Mouse (Mus musculus) megakaryocyte-erythroid progenitor cell, adult 5-6 weeks (primary cell): ENCODE data around the gene Matn3. TPM values are rescaled to one million over a fixed set of nuclear protein-coding genes. Genes with fewer than 3 reads are reported as not detected.
A peak's percentile ranks its signal among the peaks of the same experiment; 100 is the strongest.
"Not testable (repeated sequence)": the region's sequence is repeated elsewhere in the genome, so short reads cannot be mapped to it uniquely, and the experiment has no call there.

Experiments
- ATAC-seq: replicated peaks from 2 replicates; pipeline ENCODE4 v1.8.0; 2016; ENCODE audit warnings: mild to moderate bottlenecking, inconsistent platforms; ENCODE audit not compliant: severe bottlenecking, poor library complexity, low FRiP score, low TSS enrichment
- total RNA-seq, 2 experiments: library from RNA; stranded (forward) in 1 of 2; stranded (reverse) in 1 of 2; fragments of 200-1000, 215-1000 nt in 1 of 2; fragments of >200 nt in 1 of 2; fragmentation: Nextera tagmentation in 1 of 2; gene quantifications; 2 replicates each; pipeline ENCODE4 v1.2.3; 2014 to 2017

Matn3 gene
- total RNA-seq, 2 experiments from 2014 or later = not detected

DNA sequence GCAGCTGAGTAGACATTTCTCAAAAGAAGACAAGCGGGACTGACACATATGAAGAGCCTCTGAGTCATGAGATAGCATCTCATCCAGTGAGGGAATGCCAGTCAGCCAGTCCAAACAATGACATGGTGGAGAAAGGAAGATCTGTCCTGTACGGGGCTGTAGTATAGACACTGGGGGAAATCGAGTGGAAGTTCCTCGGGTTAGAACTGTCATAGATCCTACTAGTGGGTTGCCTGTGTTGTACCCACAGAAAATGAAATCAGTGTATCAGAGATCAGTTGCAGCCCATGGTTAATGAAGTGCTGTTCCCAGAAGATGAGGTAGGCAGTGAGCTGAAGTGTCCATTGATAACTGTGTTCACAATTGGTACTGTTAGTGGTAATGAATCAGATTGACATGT lies 19.0 kb upstream of the Matn3 start:
- ATAC-seq = 0 out of 2 replicates have a peak, but pooled peaks have one; percentile 4

DNA sequence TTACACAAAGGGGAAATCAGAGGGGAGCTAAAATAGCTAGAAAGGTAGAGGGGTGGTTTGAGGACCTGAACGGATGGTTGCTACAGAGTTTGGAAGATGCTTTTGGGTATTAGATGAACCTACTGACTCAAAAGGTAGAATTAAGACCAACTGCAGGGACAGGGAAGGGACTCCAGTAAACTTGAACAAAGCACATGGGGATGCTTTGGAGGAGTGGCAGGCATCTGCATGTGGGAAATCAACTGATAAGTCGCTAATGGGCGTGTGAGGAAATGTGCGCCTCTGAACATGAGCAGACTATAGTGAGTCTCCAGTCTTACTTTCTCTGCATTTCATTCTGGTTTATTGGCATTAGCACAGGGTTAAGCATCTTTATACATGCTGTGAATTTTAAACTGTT lies 16.6 kb upstream of the Matn3 start:
- ATAC-seq = peak; percentile 84

DNA sequence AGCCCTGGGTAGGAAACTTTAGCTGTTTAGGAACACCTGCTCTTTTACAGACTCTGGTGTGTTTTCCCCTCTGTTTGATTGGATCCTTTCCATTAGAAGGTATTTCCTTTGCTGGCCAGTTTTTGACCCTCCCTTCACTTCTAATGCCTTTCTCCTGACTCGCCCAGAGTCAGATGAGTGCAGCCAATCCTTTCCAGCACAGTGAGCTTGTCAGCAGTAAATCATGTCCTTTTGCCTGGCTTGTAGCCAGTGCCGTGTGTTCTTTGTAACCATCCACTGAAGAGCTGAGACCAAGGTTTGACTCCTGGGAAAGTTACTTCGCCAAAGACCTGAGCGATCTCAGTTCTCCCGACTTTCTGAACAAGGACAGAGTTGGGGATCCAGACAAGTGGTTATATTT lies 12.4 kb upstream of the Matn3 start:
- ATAC-seq = 0 out of 2 replicates have a peak, but pooled peaks have one; percentile 20

DNA sequence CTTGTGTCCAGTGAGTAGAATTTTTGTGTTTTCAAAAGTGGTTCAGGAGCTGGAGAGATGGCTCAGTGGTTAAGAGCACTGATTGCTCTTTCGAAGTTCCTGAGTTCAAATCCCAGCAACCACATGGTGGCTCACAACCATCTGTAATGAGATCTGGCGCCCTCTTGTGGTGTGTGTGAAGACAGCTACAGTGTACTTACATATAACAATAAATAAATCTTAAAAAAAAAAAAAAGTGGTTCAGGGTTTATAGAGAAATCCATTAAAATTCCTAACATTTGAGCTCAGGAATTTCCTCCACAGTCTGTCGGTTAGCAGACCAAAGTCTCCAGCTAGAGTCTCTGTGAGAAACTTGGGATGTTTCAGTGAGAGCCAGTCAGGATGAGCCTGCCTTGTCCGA lies 11.5 kb upstream of the Matn3 start:
- not testable (repeated sequence) for ATAC-seq

DNA sequence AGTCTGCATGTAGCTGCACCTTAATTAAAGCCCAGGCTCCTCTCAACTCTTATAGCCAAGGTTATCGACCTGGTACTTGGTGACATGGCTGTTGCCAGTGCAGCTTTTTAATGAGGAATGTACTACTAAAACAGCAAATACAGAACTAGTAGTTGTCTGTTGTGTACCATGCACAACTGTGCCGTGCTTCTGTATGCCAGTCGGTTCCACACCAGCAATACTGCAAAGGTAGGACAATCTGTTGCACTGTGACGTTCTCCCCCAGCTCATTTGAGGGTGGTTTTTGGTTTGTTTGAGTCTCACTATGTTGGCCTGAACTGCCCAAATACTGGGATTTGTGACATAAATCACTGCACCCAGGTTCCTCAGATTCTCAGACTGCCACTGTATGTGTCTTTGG lies 8.2 kb upstream of the Matn3 start:
- no peak for ATAC-seq

DNA sequence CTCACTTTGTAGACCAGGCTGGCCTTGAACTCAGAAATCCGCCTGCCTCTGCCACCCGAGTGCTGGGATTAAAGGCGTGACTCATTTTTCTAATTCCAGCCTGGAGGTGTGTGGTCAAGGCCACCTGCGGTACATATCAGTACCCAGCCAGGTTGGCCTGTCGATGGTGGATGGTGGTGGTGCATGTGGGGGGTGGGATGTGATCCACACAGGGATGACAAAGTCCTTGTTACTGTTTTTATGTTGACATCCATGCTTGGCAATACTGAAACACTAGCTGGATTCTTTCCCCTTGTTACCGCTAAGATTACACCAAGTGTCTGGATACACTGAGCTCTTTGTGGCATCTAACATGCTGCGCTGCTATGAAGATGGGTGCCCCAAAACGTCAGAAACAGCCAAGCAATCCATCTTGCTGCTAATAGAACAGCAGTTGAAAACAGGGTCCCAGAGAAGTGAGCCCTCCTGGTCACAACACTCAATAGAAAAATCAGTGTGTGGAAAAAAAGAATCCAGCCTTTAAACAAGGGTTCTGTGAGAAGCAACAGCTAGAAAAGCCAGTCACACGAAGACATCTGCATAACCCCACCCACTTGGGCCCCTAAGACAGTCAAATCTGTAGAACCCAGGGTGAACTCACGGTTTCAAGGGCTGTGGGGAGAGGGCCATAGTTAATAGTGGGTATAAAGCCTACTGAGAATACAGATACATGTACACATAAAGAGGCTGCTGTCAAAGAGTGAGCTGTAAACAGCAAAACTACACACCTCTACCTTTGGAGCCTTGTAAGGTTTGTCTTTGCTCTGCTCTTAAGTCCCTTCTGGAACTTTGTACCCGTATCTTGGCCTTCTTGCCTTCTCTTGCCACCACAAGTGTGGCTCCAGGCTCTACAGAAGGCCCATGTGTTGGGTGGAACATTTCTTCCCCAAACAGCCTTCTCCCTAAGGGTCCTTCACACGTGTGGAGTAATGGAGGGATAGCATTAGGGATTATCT lies 7.4 kb upstream of the Matn3 start:
- no peak for ATAC-seq

DNA sequence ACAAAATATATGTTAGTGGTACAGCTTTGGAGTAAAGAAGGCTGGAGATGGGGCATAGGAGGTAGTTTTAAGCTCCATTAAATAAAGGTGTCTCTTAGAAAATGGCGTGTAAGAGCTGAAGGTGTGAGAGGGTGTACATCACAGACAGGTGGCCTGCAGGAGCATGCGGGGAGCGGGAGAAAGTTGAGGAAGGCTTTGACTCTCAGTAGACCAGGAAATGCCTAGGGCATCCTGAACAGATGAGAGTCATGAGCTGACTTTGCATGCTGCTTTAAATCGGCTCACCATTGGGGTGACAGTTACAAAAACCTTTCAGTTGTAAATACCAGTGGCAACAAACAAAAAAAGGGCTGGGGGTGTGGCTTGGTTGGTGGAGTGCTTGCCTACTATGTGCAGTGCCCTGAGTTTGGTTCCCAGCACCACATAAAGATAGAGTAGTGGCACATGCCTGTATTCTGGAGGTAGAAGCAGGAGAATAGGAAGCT lies 6.6 kb upstream of the Matn3 start:
- no peak for ATAC-seq

DNA sequence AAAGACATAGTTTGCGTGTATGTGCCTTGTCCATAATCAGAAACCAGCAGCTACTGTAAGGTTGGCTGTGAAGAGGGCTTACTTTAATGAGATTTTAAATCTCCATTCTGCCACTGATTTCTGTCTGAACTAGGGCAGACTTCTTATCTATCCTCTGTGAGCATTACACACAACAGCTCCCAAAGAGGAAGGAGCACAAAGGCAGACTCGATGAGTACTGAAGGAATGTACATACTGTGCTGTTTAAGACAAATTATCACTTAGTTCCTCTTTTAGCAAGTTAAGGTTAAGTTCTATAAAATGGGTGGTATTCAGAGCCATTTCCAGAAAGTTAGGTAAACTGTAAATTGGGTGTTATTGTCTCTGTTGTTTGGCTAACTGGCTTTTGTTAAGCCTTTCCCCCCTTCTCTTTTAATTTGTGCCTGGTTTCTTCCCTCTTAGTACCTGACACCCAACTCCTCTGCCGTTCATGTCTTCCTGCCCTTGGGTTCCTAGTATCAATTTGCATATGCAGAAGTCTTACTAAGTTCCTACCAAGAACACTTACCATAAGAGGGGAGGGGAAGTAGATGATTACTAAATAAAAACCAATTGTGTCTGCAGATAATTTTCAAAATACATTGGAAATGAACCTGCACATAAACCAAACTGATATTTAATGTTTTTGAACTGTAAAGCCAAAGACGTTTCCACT lies 5.9 kb upstream of the Matn3 start:
- no peak for ATAC-seq

DNA sequence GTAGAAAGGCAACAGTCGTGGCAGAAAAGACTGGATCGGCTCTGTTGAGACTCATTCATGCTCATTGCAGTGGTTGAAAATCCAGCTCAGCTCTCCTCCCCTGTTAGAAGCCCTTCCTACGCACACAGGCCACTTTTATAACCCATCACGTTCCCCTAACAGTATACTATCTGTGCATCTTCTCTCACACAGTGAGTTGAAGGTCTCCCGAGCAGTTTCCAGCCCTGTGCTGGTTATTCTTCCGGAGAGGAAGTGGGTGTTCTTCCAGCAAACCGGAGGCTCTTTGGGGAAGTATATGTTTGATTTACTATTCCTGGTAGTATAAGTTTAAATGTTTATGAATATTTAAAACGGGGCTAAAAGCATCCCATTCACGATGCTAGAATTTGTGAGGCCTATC lies 566 bp upstream of the Matn3 start:
- no peak for ATAC-seq

DNA sequence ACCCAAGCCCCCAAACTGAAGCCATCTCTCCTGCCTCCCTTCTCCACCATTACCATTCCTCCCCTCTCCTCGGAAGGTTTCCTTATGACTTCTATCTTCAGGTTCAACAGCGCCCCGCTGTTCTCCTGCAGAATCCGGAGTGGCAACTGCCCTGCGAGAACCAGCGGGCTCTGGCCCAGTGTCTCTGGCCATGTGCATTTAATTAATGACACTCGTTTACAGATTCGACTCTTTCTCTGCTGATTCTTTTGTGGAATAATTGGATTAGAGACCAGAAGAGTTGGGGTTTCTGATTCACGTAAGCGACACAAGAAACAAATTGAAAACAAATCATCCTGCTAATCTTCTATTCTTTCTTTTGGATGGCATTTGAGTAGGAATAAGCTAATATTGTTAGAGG lies 5.4 kb downstream of the Matn3 start:
- ATAC-seq = no peak

DNA sequence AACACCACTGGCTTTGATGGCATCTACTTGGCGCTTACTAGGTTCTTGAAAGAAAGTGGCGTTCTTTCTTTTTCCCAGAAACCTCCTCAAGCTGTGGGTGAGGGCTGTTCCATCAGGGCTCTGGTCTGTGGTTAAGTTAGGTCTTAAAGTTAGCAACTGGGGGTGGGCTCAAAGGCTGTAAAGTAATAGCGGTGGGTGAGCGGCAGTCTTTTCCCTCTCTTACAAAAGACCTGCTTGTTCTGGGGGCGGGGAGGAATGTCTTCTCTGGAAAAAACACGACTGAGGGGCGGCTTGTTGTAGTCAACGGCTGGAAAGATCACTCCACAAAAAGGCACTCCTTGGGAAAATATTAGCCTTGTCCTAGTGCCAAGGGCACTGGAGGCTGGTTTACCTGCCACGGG lies 6.4 kb downstream of the Matn3 start:
- ATAC-seq = no peak

DNA sequence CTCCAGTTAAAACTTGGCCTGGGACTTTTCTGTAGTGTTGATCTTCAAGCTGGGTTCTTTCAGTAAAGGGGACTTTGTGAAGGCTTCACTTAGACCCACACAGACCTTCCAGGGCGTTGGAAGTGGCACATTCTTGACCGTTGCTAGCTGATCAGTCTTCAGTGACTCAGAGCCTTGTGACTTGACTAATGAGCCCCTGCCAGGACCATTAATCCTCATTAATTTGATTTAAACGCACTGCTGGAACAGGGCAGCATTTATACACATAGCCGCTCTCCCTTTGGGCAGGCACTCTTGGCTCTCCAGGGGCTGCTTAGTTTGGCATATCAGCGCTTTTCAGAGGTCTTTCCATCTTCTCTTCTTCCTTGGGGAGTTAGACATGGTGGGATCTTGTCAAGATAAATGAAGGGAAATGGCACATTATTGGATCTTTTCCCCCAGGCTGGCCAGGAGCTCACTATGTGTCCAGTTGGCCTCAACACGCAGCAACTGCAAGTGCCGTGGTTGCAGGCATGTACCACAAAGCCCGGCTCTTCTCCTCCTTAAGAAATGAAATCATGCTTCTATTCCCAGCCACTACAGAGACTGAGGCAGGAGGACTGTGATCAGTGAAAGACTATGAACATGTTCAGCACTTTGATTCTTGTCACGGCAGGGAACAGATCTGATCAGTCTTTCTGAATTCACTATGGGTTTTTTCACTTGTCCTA lies 14.0 kb downstream of the Matn3 start:
- no peak for ATAC-seq

DNA sequence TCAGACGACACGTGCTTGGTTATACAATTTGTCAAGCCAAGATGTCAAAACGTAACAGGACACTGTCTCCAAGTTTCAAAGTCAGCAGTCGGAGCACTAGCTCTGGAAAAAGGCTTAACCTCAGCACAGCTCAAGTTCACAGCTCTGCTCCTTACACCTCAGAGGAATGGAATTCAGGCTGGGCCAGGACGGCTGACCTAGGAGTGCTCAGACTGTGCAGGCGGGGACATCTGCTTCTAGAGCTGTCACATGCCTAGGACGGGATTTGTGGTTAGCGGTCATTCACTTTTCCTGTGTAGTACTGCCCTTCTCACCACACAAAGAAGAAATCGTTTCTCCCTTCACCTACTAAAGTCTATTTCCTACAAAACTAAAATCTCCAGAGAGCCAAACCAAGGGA lies 22.1 kb downstream of the Matn3 start:
- ATAC-seq = no peak

DNA sequence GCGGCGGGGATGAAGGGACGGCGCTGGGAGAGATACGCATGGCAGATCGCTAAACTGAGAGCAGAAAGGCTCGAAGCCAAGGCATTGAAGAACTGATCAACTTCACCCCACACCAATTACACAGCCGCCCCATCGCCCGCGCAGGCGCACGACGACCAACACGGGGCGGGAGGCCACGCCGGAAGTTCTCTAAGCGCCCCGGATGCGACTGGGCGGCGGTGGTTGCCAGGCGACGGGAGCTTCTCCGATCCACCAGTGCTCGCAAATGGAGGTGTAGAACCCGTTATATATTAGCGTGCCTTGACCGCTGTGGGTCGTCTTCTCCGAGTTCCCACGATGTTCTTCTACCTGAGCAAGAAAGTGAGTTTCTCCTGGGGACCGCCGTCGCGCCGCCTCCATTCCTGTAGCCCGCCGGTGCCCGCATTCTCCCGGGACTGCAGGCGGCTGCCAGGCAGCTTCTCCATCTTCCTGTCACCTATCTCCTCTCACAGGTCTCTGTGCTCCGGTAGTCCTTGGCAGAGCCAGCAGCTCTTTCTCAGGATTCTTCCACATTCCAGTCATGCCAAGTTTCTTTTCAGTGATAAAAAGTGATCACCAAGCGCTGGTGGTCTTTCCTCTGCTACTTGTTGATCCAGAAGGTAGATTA lies 26.2 kb downstream of the Matn3 start, which contains the start of gene Wdr35:
TSS of gene Wdr35 (plus strand) at position 73 of the 646 bp plus-strand sequence.
- ATAC-seq = peak; percentile 99

DNA sequence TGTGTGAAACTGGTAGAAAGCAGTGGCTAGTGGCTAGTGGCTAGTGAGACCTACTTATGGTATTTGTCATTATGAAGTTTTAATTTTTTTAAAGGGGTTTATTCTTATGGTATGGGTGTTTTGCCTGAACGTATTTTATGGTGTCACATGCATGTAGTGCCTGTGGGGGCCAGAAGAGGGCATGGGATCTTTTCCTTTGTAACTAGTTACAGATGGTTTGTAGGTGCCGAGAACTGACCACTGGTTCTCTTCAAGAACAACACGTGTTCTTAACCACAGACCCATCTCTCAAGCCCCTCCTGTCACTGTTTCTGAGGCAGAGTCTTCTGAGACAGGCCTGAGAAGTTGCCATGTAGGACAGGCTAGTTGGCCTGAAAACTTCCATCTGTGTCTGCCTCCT lies 27.3 kb downstream of the Matn3 start:
- no peak for ATAC-seq

DNA sequence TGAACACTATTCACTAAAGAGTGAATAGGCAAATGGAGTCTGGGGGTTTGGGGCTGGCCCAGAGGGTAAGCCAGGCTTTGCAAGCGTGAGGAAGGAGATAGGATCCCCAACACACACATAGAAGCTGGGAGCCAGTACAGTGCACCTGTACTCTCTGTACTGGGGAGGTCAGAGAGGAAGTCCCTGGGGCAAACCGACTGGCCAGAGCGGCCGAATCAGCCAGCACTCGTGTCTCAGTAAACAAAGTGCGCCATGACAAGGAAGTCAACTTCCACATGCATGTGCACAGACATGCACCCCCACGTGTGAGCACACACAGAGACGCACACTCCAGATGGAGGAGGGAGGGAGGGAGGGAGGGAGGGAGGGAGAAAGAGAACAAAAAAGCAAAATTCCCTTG lies 45.5 kb downstream of the Matn3 start:
- no peak for ATAC-seq

DNA sequence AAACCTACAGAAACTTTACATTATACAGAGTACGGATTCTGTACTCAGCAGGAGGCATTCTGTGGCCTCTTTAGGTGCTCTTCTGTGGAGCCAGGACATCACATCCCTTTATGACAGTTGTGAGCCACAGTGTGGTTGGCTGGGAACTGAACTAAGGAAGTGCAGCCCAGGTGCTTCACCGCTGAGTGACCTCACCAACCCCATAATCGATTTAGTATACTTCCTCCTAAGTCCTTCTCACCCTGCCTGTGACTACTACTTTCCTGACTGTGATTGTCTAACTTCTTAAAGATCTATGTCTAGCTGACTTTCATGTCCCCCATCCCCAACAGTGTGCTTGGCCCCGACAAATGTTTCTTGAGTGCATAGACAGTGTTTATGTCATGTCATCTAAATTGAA lies 50.6 kb downstream of the Matn3 start:
- no peak for ATAC-seq

DNA sequence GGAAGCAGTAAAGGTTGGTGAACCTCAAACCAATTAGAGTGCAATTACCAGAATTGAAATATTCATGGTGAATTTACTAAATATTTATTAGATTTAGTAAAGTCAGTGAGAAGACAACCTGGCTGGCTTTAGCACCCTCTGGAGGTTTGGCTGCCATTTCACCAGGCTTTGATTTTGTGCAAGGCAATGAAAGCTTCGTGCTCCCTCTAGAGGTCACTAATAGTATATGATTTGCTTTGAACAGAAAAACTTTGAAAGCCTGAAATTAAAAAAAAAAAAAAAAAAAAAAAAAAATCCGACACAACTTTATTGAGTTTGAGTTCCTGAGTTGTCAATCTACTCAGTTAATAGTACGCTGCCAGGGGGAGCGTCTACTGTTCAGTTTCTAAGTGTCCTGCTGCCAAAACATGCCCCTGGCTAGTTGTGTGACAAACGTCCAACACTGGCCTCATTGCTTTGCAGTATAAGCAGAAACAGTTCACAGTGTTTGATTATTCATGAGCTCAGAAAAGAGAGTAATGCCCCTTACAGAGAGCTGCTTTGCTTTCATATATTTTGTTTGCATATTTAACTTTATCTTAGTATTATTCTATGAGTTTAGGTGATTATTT lies 54.4 kb downstream of the Matn3 start:
- peak; percentile 91 for ATAC-seq

DNA sequence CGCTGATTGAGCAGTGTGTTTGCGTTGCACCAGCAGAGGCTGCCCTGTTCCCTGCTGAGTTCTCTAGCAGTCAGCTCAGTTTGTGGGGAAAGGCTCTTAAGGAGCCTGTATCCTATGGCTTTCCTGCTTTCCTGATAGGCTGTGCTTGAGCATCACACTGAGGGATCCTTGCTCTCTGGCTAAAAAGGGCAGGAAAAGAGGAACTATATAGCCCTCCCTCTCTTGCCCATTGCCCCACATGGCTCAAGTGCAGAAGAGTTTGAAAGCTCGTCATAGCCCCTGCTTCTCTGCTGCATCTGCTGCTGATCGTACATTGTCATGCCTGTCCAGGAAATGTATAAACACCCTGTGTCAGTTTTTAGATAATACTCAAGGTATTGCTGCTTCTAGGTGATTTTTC lies 59.4 kb downstream of the Matn3 start:
- no peak for ATAC-seq
